Comparison of ENCODE assay signal across 19 mouse cellular contexts in the genomic region with DNA sequence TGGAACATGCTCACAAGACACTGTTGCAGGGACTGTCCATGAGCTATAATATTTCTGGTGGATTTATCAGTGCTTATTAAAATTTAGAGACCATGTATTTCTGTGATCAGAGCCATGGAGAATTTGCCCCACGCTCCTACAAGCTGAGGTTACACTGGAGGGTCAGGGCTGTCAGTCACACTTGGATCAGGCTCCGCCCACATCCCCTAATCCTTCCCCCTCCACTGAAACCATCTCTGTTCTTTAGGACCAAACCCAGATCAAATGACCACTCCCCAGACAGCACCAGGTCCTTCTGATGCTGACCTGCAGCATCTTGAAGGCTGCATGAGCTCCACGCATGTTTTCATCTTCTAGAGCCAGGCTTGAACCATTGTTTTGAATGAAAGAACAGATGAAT.
A peak's percentile ranks its signal among the peaks of the same experiment; 100 is the strongest.
DNase-seq lines count a peak whose midpoint lies in the region; ATAC-seq and TF ChIP-seq lines count a peak whose summit lies in the region.
"Had no signal": no experiment of that assay in that cellular context is flagged by ENCODE, and none has a peak within 500 bp of the region (broad histone marks: within the 10 kb centered on the region; RNA-seq: fewer than 3 reads in every experiment).

No protein-coding gene starts in this region.

- TF ChIP-seq CTCF in layer of hippocampus, adult 2 months (conservative IDR thresholded peaks at IDR 0.05), result no peak

- H3K4me3 ChIP-seq in hindbrain, embryonic 10.5 days, result no peak overlapping the region
- H3K4me3 ChIP-seq in hindbrain, embryonic 16.5 days (ENCODE audit: low read length), result no peak overlapping the region
- no peak overlapping the region for H3K4me3 ChIP-seq in layer of hippocampus, adult 2 months
- H3K4me3 ChIP-seq: heart, embryonic 12.5 days; hindbrain, embryonic 13.5 days; intestine, embryonic 15.5 days had no signal

- 44% methylated on average over 3 of the region's 3 CpGs for WGBS in hindbrain, embryonic 10.5 days
- WGBS in hindbrain, embryonic 16.5 days, result 67% methylated on average over 3 of the region's 3 CpGs

- ATAC-seq in hindbrain, embryonic 16.5 days, result no peak
- ATAC-seq: forebrain, postnatal 0 days; intestine, embryonic 15.5 days; liver, postnatal 0 days had no signal

- peak; percentile 56 for DNase-seq in embryo, embryonic 10.5 days (ENCODE audit: low spot score)
- DNase-seq in embryo, embryonic 9.5 days (ENCODE audit: extremely low spot score), result no peak
- DNase-seq in hindbrain, embryonic 10.5 days (ENCODE audit: low spot score), result peak; percentile 11
- no peak for DNase-seq in layer of hippocampus, adult 2 months (ENCODE audit: low spot score in 2 of 2)
- no peak for DNase-seq in layer of hippocampus, postnatal 10 days (ENCODE audit: low spot score in 2 of 2)
- peak; percentile 34 for DNase-seq in R1 (ENCODE audit: low read depth, low spot score)
- DNase-seq in cerebellum, adult 9-11 months, result no peak
- DNase-seq: cerebellum, adult 11 months; cerebellum, postnatal 36 days; forebrain, postnatal 0 days; gastrocnemius, postnatal 10 days; layer of hippocampus, adult 9-11 months; liver; liver, postnatal 0 days; thymus, postnatal 4 days had no signal

- no peak overlapping the region for H3K9ac ChIP-seq in hindbrain, embryonic 16.5 days (ENCODE audit: low read depth, low read length)
- H3K9ac ChIP-seq: forebrain, postnatal 0 days; heart, embryonic 12.5 days; hindbrain, embryonic 13.5 days; intestine, embryonic 15.5 days; liver, postnatal 0 days had no signal

- H3K27ac ChIP-seq in hindbrain, embryonic 10.5 days, result peak overlapping the region; percentile 45; the same call in 1 of the 2 replicates
- H3K27ac ChIP-seq in hindbrain, embryonic 16.5 days (ENCODE audit: low read depth, low read length), result no peak overlapping the region
- peak overlapping the region; percentile 85 for H3K27ac ChIP-seq in layer of hippocampus, adult 2 months
- H3K27ac ChIP-seq: intestine, embryonic 15.5 days had no signal

- no peaks in the 10 kb centered on the region for H3K36me3 ChIP-seq in hindbrain, embryonic 10.5 days
- no peaks in the 10 kb centered on the region; the same call in 1 of the 2 replicates for H3K36me3 ChIP-seq in hindbrain, embryonic 16.5 days (ENCODE audit: control insufficient read depth, insufficient read depth, low read length)
- H3K36me3 ChIP-seq: heart, embryonic 12.5 days; hindbrain, embryonic 13.5 days; intestine, embryonic 15.5 days had no signal

- no peak overlapping the region for H3K4me2 ChIP-seq in hindbrain, embryonic 16.5 days (ENCODE audit: low read length)
- H3K4me2 ChIP-seq: hindbrain, embryonic 13.5 days; intestine, embryonic 15.5 days had no signal

- no peaks in the 10 kb centered on the region for H3K9me3 ChIP-seq in hindbrain, embryonic 10.5 days
- no peaks in the 10 kb centered on the region for H3K9me3 ChIP-seq in hindbrain, embryonic 16.5 days (ENCODE audit: control insufficient read depth, low read length)
- H3K9me3 ChIP-seq: heart, embryonic 12.5 days; hindbrain, embryonic 13.5 days; intestine, embryonic 15.5 days had no signal

- H3K27me3 ChIP-seq in hindbrain, embryonic 10.5 days (ENCODE audit: insufficient read depth, poor library complexity, severe bottlenecking), result no peaks in the 10 kb centered on the region
- no peaks in the 10 kb centered on the region for H3K27me3 ChIP-seq in hindbrain, embryonic 16.5 days (replicated peaks; ENCODE audit: control insufficient read depth, insufficient read depth, low read length)
- H3K27me3 ChIP-seq: heart, embryonic 12.5 days; hindbrain, embryonic 13.5 days; intestine, embryonic 15.5 days had no signal

- H3K4me1 ChIP-seq in hindbrain, embryonic 10.5 days (replicated peaks), result peaks cover 43% of the 10 kb centered on the region
- peaks cover 9% of the 10 kb centered on the region for H3K4me1 ChIP-seq in hindbrain, embryonic 16.5 days (ENCODE audit: control insufficient read depth, insufficient read depth, low read depth, low read length)

Comparison
In these comparisons a context has a peak if more than half of its experiments do, and no peak if none do; other contexts are left out.
1. DNase-seq: peak in embryo, embryonic 10.5 days (single experiment), hindbrain, embryonic 10.5 days (single experiment) and R1 (single experiment); none in embryo, embryonic 9.5 days (single experiment), layer of hippocampus, adult 2 months (0 of 2), layer of hippocampus, postnatal 10 days (0 of 2) and cerebellum, adult 9-11 months (single experiment).